Mouse (Mus musculus): ENCODE measurements around the gene Rell1.

GRCm38 (mm10) chr5:63951421-63951911 lies 17.2 kb downstream of the Rell1 start:
- TF ChIP-seq POLR2A (IDR thresholded peaks at IDR 0.05; ENCODE audit: insufficient read depth, low read depth, low read length) (peak; percentile 35; the same call in 1 of the 2 replicates), CTCF (IDR thresholded peaks at IDR 0.05) (peak; percentile 22; the same call in 1 of the 2 replicates), EP300 (IDR thresholded peaks at IDR 0.05; ENCODE audit: insufficient read depth, low read depth, low read length) (peak; percentile 74; the same call in 1 of the 2 replicates)
